Mouse (Mus musculus) hindbrain, embryonic 10.5 days (tissue): ENCODE measurements around the gene Olfr1186. TPM values are rescaled to one million over a fixed set of nuclear protein-coding genes. Genes with fewer than 3 reads are reported as not detected.
"Not testable (repeated sequence)": the region's sequence is repeated elsewhere in the genome, so short reads cannot be mapped to it uniquely, and the experiment has no call there.

ENCODE experiments used
- DNase-seq: peaks from one replicate; pipeline ENCODE4 v3.0.0-alpha.2; 2017; ENCODE audit warnings: low spot score
- H3K27ac ChIP-seq: fragments of 300-500 bp; sonication (generic); 2 replicates; pipeline ENCODE4 v1.5.1; 2016; ENCODE audit warnings: mild to moderate bottlenecking, moderate library complexity
- H3K27me3 ChIP-seq: fragments of 300-500 bp; sonication (generic); 2 replicates; pipeline ENCODE4 v1.6.1; 2016; ENCODE audit warnings: mild to moderate bottlenecking; ENCODE audit not compliant: poor library complexity, insufficient read depth, severe bottlenecking
- H3K36me3 ChIP-seq: fragments of 300-500 bp; sonication (generic); 2 replicates; pipeline ENCODE4 v1.6.1; 2016; ENCODE audit warnings: mild to moderate bottlenecking, moderate library complexity
- H3K4me1 ChIP-seq: fragments of 300-500 bp; sonication (generic); replicated peaks from 2 replicates; pipeline ENCODE4 v1.6.1; 2016; ENCODE audit warnings: mild to moderate bottlenecking
- H3K4me3 ChIP-seq: fragments of 300-500 bp; sonication (generic); 2 replicates; pipeline ENCODE4 v1.5.1; 2016; ENCODE audit warnings: mild to moderate bottlenecking, moderate library complexity
- H3K9me3 ChIP-seq: fragments of 300-500 bp; sonication (generic); 2 replicates; pipeline ENCODE4 v1.6.1; 2016; ENCODE audit warnings: mild to moderate bottlenecking, moderate library complexity
- WGBS: fragments of 180-500 bp; shearing (Covaris S2); methylation state at CpG from one replicate; pipeline ENCODE4 v1.1.7; 2016; 5-methylcytosine and 5-hydroxymethylcytosine counted together
- polyA plus RNA-seq: library from polyadenylated mRNA; unstranded; fragments of >200 nt; fragmentation: Nextera tagmentation; extraction: Ambion mirVana; gene quantifications from 2 replicates; pipeline ENCODE4 v1.2.1, GENCODE M21; 2016

The Olfr1186 gene
- polyA plus RNA-seq = not detected in 2 replicates

- 85% methylated on average over 2 of the region's 2 CpGs for WGBS
- no peak within 1 kb of the TSS for H3K4me3 ChIP-seq
- H3K36me3 ChIP-seq = no peaks in the 10 kb centered on the region
- no peak for DNase-seq
- no peaks in the 10 kb centered on the region for H3K27me3 ChIP-seq
- H3K27ac ChIP-seq = no peak within 1 kb of the TSS
- no peaks in the 10 kb centered on the region for H3K4me1 ChIP-seq
- H3K9me3 ChIP-seq = no peaks in the 10 kb centered on the region
These were observed at the start of gene Olfr1186 for GRCm38 (mm10) chr2:88518251-88518650. Olfr1186 (plus strand) TSS chr2:88518551.

- WGBS = 86% methylated on average over 2 of the region's 2 CpGs
- no peaks in the 10 kb centered on the region for H3K27me3 ChIP-seq
- no peak within 1 kb of the TSS for H3K27ac ChIP-seq
- H3K9me3 ChIP-seq = no peaks in the 10 kb centered on the region
- no peaks in the 10 kb centered on the region for H3K4me1 ChIP-seq
- no peaks in the 10 kb centered on the region for H3K36me3 ChIP-seq
- no peak within 1 kb of the TSS for H3K4me3 ChIP-seq
- DNase-seq = no peak
These were observed 35.1 kb upstream of the Olfr1186 start, which contains the start of gene Olfr1184 for GRCm38 (mm10) chr2:88483298-88483697. Olfr1184 (plus strand) TSS chr2:88483598.

- no peak for DNase-seq
- no peak within 1 kb of the TSS for H3K27ac ChIP-seq
- no peaks in the 10 kb centered on the region for H3K27me3 ChIP-seq
- WGBS = 82% methylated on average over 2 of the region's 2 CpGs
- no peaks in the 10 kb centered on the region for H3K4me1 ChIP-seq
- no peak within 1 kb of the TSS for H3K4me3 ChIP-seq
- no peaks in the 10 kb centered on the region for H3K36me3 ChIP-seq
- no peaks in the 10 kb centered on the region for H3K9me3 ChIP-seq
These were observed 25.3 kb upstream of the Olfr1186 start, which contains the start of gene Olfr1185-ps1 for GRCm38 (mm10) chr2:88493020-88493419. Olfr1185-ps1 (plus strand) TSS chr2:88493320.

GRCm38 (mm10) chr2:88525720-88526119 is 7.4 kb downstream of the Olfr1186 start:
- DNase-seq = no peak
- WGBS = 80% methylated on average over 3 of the region's 3 CpGs
- no peaks in the 10 kb centered on the region for H3K9me3 ChIP-seq

GRCm38 (mm10) chr2:88556635-88557034 is 38.3 kb downstream of the Olfr1186 start, which contains the start of gene Olfr1188:
Olfr1188 (plus strand) TSS chr2:88556935.
- Histone ChIP-seq H3K36me3 (no peaks in the 10 kb centered on the region), H3K4me3 (no peak within 1 kb of the TSS), H3K4me1 (no peaks in the 10 kb centered on the region), H3K27me3 (no peaks in the 10 kb centered on the region), H3K9me3 (no peaks in the 10 kb centered on the region), H3K27ac (no peak within 1 kb of the TSS)
- WGBS = 93% methylated on average over 2 of the region's 2 CpGs
- no peak for DNase-seq

More at GRCm38 (mm10) chr2:88525720-88526119, 7.4 kb downstream of the Olfr1186 start:
- Histone ChIP-seq H3K4me1 (no peaks in the 10 kb centered on the region), H3K36me3 (no peaks in the 10 kb centered on the region), H3K27ac (no peak overlapping the region), H3K4me3 (no peak overlapping the region), H3K27me3 (no peaks in the 10 kb centered on the region)

- not testable (repeated sequence) for H3K4me3 ChIP-seq, H3K27ac ChIP-seq, H3K27me3 ChIP-seq, H3K4me1 ChIP-seq, H3K36me3 ChIP-seq, H3K9me3 ChIP-seq, DNase-seq
- WGBS = 93% methylated on average over 12 of the region's 12 CpGs
These were observed 54.3 kb downstream of the Olfr1186 start for GRCm38 (mm10) chr2:88572696-88573095.

Other genes starting within 250 kb of the Olfr1186 start
- gene Olfr1173, start 238.7 kb upstream of the Olfr1186 start, polyA plus RNA-seq = not detected in 2 replicates
- gene Olfr1174-ps, start 203.4 kb upstream of the Olfr1186 start, polyA plus RNA-seq = not detected in 2 replicates
- gene Olfr1175-ps, start 191.3 kb upstream of the Olfr1186 start, polyA plus RNA-seq = not detected in 2 replicates
- gene Olfr1176, start 181.8 kb upstream of the Olfr1186 start, polyA plus RNA-seq = not detected in 2 replicates
- not detected in 2 replicates for gene Olfr1177-ps, start 172.1 kb upstream of the Olfr1186 start, polyA plus RNA-seq
- gene Olfr1178, start 131.5 kb upstream of the Olfr1186 start, polyA plus RNA-seq = not detected in 2 replicates
- not detected in 2 replicates for gene Olfr1179, start 112.1 kb upstream of the Olfr1186 start, polyA plus RNA-seq
- not detected in 2 replicates for gene Olfr1180, start 99.4 kb upstream of the Olfr1186 start, polyA plus RNA-seq
- gene Olfr1181, start 92.4 kb upstream of the Olfr1186 start, polyA plus RNA-seq = not detected in 2 replicates
- not detected in 2 replicates for gene Gm13757, start 69.4 kb upstream of the Olfr1186 start, polyA plus RNA-seq
- gene Olfr1183, start 63.7 kb upstream of the Olfr1186 start, polyA plus RNA-seq = not detected in 2 replicates
- not detected in 2 replicates for gene Olfr1184, start 35.0 kb upstream of the Olfr1186 start, polyA plus RNA-seq
- gene Olfr1185-ps1, start 25.2 kb upstream of the Olfr1186 start, polyA plus RNA-seq = not detected in 2 replicates
- gene Olfr1188, start 38.4 kb downstream of the Olfr1186 start, polyA plus RNA-seq = not detected in 2 replicates
- not detected in 2 replicates for gene Olfr1189, start 67.9 kb downstream of the Olfr1186 start, polyA plus RNA-seq
- not detected in 2 replicates for gene Olfr1191-ps1, start 122.0 kb downstream of the Olfr1186 start, polyA plus RNA-seq
- not detected in 2 replicates for gene Olfr1192-ps1, start 130.0 kb downstream of the Olfr1186 start, polyA plus RNA-seq
- not detected in 2 replicates for gene Olfr1193, start 157.1 kb downstream of the Olfr1186 start, polyA plus RNA-seq
- gene Olfr1195, start 170.6 kb downstream of the Olfr1186 start, polyA plus RNA-seq = not detected in 2 replicates
- not detected in 2 replicates for gene Olfr1196, start 186.0 kb downstream of the Olfr1186 start, polyA plus RNA-seq
- gene Olfr1197, start 213.8 kb downstream of the Olfr1186 start, polyA plus RNA-seq = not detected in 2 replicates
- not detected in 2 replicates for gene Olfr1198, start 232.8 kb downstream of the Olfr1186 start, polyA plus RNA-seq
- gene Olfr1199, start 241.9 kb downstream of the Olfr1186 start, polyA plus RNA-seq = not detected in 2 replicates